Mouse (Mus musculus): ENCODE results near the gene Slc30a1.

The Slc30a1 gene

GRCm38 (mm10) chr1:191945341-191945740, 38.8 kb downstream of the Slc30a1 start:
- DNase-seq (ENCODE audit: low read depth) = no peak

GRCm38 (mm10) chr1:191945756-191946155, 39.2 kb downstream of the Slc30a1 start:
- no peak for DNase-seq (ENCODE audit: low read depth)

- DNase-seq (ENCODE audit: low read depth) = no peak
These were observed 39.7 kb downstream of the Slc30a1 start for GRCm38 (mm10) chr1:191946261-191946660.

- DNase-seq (ENCODE audit: low read depth) = no peak
These were observed 40.3 kb downstream of the Slc30a1 start for GRCm38 (mm10) chr1:191946835-191947234.

GRCm38 (mm10) chr1:191947796-191948195, 41.2 kb downstream of the Slc30a1 start:
- DNase-seq (ENCODE audit: low read depth) = no peak

- DNase-seq (ENCODE audit: low read depth) = no peak
These were observed 42.0 kb downstream of the Slc30a1 start for GRCm38 (mm10) chr1:191948600-191948999.

- DNase-seq (ENCODE audit: low read depth) = no peak
These were observed 44.0 kb downstream of the Slc30a1 start for GRCm38 (mm10) chr1:191950611-191951010.

- no peak for DNase-seq (ENCODE audit: low read depth)
These were observed 46.3 kb downstream of the Slc30a1 start for GRCm38 (mm10) chr1:191952733-191953335.

- peak; percentile 51 for DNase-seq (ENCODE audit: low read depth)
These were observed 48.5 kb downstream of the Slc30a1 start for GRCm38 (mm10) chr1:191955101-191955500.

GRCm38 (mm10) chr1:191956261-191956660, 49.7 kb downstream of the Slc30a1 start:
- peak; percentile 71 for DNase-seq (ENCODE audit: low read depth)

GRCm38 (mm10) chr1:191956871-191957270, 50.3 kb downstream of the Slc30a1 start:
- DNase-seq (ENCODE audit: low read depth) = no peak

- peak; percentile 10 for DNase-seq (ENCODE audit: low read depth)
These were observed 50.8 kb downstream of the Slc30a1 start for GRCm38 (mm10) chr1:191957321-191957720.

- DNase-seq (ENCODE audit: low read depth) = peak; percentile 20
These were observed 54.4 kb downstream of the Slc30a1 start for GRCm38 (mm10) chr1:191960946-191961345.

All from induced T-regulatory cell, adult 2 months (primary cell).